In genomic region chr19:56231849-56232248, GRCm38 (mm10) we compare ENCODE assay signal across 10 mouse cellular contexts. TPM values are rescaled to one million over a fixed set of nuclear protein-coding genes. Genes with fewer than 3 reads are reported as not detected.
DNase-seq lines count a peak whose midpoint lies in the region; ATAC-seq lines count a peak whose summit lies in the region.
"Had no signal": no experiment of that assay in that cellular context is flagged by ENCODE, and none has a peak within 500 bp of the region (broad histone marks: within the 10 kb centered on the region; RNA-seq: fewer than 3 reads in every experiment).

No protein-coding gene starts in this region.

- peaks cover 42% of the 10 kb centered on the region for H3K4me1 ChIP-seq in embryonic facial prominence, embryonic 13.5 days
- H3K4me1 ChIP-seq in hindbrain, embryonic 15.5 days (replicated peaks): peaks cover 9% of the 10 kb centered on the region
- peaks cover 30% of the 10 kb centered on the region for H3K4me1 ChIP-seq in midbrain, embryonic 13.5 days (replicated peaks)

- peak; percentile 49 for DNase-seq in kidney, postnatal 10 days
- no peak for DNase-seq in kidney, adult 18-20 months
- DNase-seq in liver: no peak
- no peak for DNase-seq in testis, postnatal 10 days (ENCODE audit: low spot score)
- DNase-seq in thymus, postnatal 14 days: no peak
- DNase-seq: liver, postnatal 0 days had no signal

- no peak overlapping the region for H3K4me3 ChIP-seq in embryonic facial prominence, embryonic 13.5 days
- no peak overlapping the region for H3K4me3 ChIP-seq in hindbrain, embryonic 15.5 days
- no peak overlapping the region for H3K4me3 ChIP-seq in midbrain, embryonic 13.5 days (replicated peaks)

- no peaks in the 10 kb centered on the region for H3K36me3 ChIP-seq in embryonic facial prominence, embryonic 13.5 days
- H3K36me3 ChIP-seq in hindbrain, embryonic 15.5 days: no peaks in the 10 kb centered on the region
- no peaks in the 10 kb centered on the region for H3K36me3 ChIP-seq in midbrain, embryonic 13.5 days

- ATAC-seq in embryonic facial prominence, embryonic 13.5 days (ENCODE audit: insufficient number of reproducible peaks, insufficient read depth, low FRiP score, low TSS enrichment, low read depth): no peak
- ATAC-seq in hindbrain, embryonic 15.5 days (ENCODE audit: low FRiP score, low read depth): no peak
- ATAC-seq in midbrain, embryonic 13.5 days: peak; percentile 37; the same call in 1 of the 2 replicates
- ATAC-seq: liver, postnatal 0 days; Patski had no signal

- H3K27ac ChIP-seq in embryonic facial prominence, embryonic 13.5 days: peak overlapping the region; percentile 88
- no peak overlapping the region for H3K27ac ChIP-seq in hindbrain, embryonic 15.5 days (replicated peaks)
- peak overlapping the region; percentile 62; the same call in 1 of the 2 replicates for H3K27ac ChIP-seq in midbrain, embryonic 13.5 days

- H3K4me2 ChIP-seq in embryonic facial prominence, embryonic 13.5 days: 0 out of 2 replicates have a peak overlapping the region, but pooled peaks have one; percentile 9
- H3K4me2 ChIP-seq in hindbrain, embryonic 15.5 days: peak overlapping the region; percentile 13; the same call in 1 of the 2 replicates
- H3K4me2 ChIP-seq in midbrain, embryonic 13.5 days (replicated peaks): peak overlapping the region; percentile 23

- H3K27me3 ChIP-seq in embryonic facial prominence, embryonic 13.5 days: no peaks in the 10 kb centered on the region
- H3K27me3 ChIP-seq in hindbrain, embryonic 15.5 days: no peaks in the 10 kb centered on the region
- H3K27me3 ChIP-seq in midbrain, embryonic 13.5 days: no peaks in the 10 kb centered on the region

- no peak overlapping the region for H3K9ac ChIP-seq in embryonic facial prominence, embryonic 13.5 days
- H3K9ac ChIP-seq in hindbrain, embryonic 15.5 days: no peak overlapping the region
- no peak overlapping the region for H3K9ac ChIP-seq in midbrain, embryonic 13.5 days (replicated peaks)
- H3K9ac ChIP-seq: liver, postnatal 0 days had no signal

- 29% methylated on average over 9 of the region's 9 CpGs for WGBS in embryonic facial prominence, embryonic 13.5 days
- WGBS in hindbrain, embryonic 15.5 days: 19% methylated on average over 9 of the region's 9 CpGs
- WGBS in midbrain, embryonic 13.5 days: 23% methylated on average over 9 of the region's 9 CpGs

- no peaks in the 10 kb centered on the region for H3K9me3 ChIP-seq in embryonic facial prominence, embryonic 13.5 days
- H3K9me3 ChIP-seq in hindbrain, embryonic 15.5 days: no peaks in the 10 kb centered on the region
- H3K9me3 ChIP-seq in midbrain, embryonic 13.5 days: no peaks in the 10 kb centered on the region

RNA-seq across cellular contexts. Expression of gene Habp2, which starts 55.1 kb away (rescaled TPM):
- 0.74 TPM in 1 of 2 replicates, not detected in the other for polyA plus RNA-seq in embryonic facial prominence, embryonic 13.5 days (2015; fragmentation: Nextera tagmentation; extraction: Ambion mirVana)
- 0.16 TPM in 1 of 2 replicates, not detected in the other for polyA plus RNA-seq in hindbrain, embryonic 15.5 days (2015; fragmentation: Nextera tagmentation; extraction: Ambion mirVana)
- polyA plus RNA-seq in midbrain, embryonic 13.5 days (2015; fragmentation: Nextera tagmentation; extraction: Ambion mirVana): 0.09 and 0.19 TPM in 2 replicates
